Mouse (Mus musculus): ENCODE results near the gene Agrn. TPM values are rescaled to one million over a fixed set of nuclear protein-coding genes. Genes with fewer than 3 reads are reported as not detected.

The Agrn gene
- polyA plus RNA-seq, 1 experiment: 98.6 TPM

GRCm38 (mm10) chr4:156228393-156229024 lies 31.2 kb upstream of the Agrn start:
- Histone ChIP-seq H3K27me3 (replicated peaks; ENCODE audit: control insufficient read depth, insufficient read depth, low read length) (no peaks in the 10 kb centered on the region), H3K4me1 (ENCODE audit: control insufficient read depth, insufficient read depth, low read length) (no peaks in the 10 kb centered on the region), H3K36me3 (ENCODE audit: control insufficient read depth, insufficient read depth, low read length) (no peaks in the 10 kb centered on the region), H3K27ac (ENCODE audit: insufficient read depth, low read depth, low read length) (no peak overlapping the region), H3K4me3 (ENCODE audit: insufficient read depth, low read depth, low read length) (no peak overlapping the region; the same call in 1 of the 2 replicates)
- WGBS: 34% methylated on average over 12 of the region's 12 CpGs
- TF ChIP-seq CTCF (conservative IDR thresholded peaks at IDR 0.05; ENCODE audit: insufficient read depth, insufficient read length, low read depth, low read length) (no peak), POLR2A (IDR thresholded peaks at IDR 0.05; ENCODE audit: low read depth, low read length) (no peak)
- peak; percentile 14 for DNase-seq

GRCm38 (mm10) chr4:156227752-156228392 lies 30.6 kb upstream of the Agrn start:
- TF ChIP-seq CTCF (conservative IDR thresholded peaks at IDR 0.05; ENCODE audit: insufficient read depth, insufficient read length, low read depth, low read length) (no peak), POLR2A (IDR thresholded peaks at IDR 0.05; ENCODE audit: low read depth, low read length) (no peak)
- no peaks in the 10 kb centered on the region for H3K27me3 ChIP-seq (replicated peaks; ENCODE audit: control insufficient read depth, insufficient read depth, low read length)
- no peaks in the 10 kb centered on the region for H3K36me3 ChIP-seq (ENCODE audit: control insufficient read depth, insufficient read depth, low read length)
- no peaks in the 10 kb centered on the region for H3K4me1 ChIP-seq (ENCODE audit: control insufficient read depth, insufficient read depth, low read length)
- H3K4me3 ChIP-seq (ENCODE audit: insufficient read depth, low read depth, low read length): peak overlapping the region; percentile 15; the same call in 1 of the 2 replicates
- peak; percentile 35 for DNase-seq
- no peak overlapping the region for H3K27ac ChIP-seq (ENCODE audit: insufficient read depth, low read depth, low read length)
- 47% methylated on average over 18 of the region's 18 CpGs for WGBS

GRCm38 (mm10) chr4:156224276-156224675 lies 27.0 kb upstream of the Agrn start:
- WGBS: 78% methylated on average over 2 of the region's 2 CpGs
- H3K4me3 ChIP-seq (ENCODE audit: insufficient read depth, low read depth, low read length): no peak overlapping the region
- no peak overlapping the region for H3K27ac ChIP-seq (ENCODE audit: insufficient read depth, low read depth, low read length)
- TF ChIP-seq CTCF (conservative IDR thresholded peaks at IDR 0.05; ENCODE audit: insufficient read depth, insufficient read length, low read depth, low read length): no peak
- H3K36me3 ChIP-seq (ENCODE audit: control insufficient read depth, insufficient read depth, low read length): no peaks in the 10 kb centered on the region
- no peak for DNase-seq
- no peaks in the 10 kb centered on the region for H3K27me3 ChIP-seq (replicated peaks; ENCODE audit: control insufficient read depth, insufficient read depth, low read length)
- H3K4me1 ChIP-seq (ENCODE audit: control insufficient read depth, insufficient read depth, low read length): no peaks in the 10 kb centered on the region

- no peak for TF ChIP-seq POLR2A (IDR thresholded peaks at IDR 0.05; ENCODE audit: low read depth, low read length)
- no peak for TF ChIP-seq CTCF (conservative IDR thresholded peaks at IDR 0.05; ENCODE audit: insufficient read depth, insufficient read length, low read depth, low read length)
Measured at GRCm38 (mm10) chr4:156219936-156220335, 22.6 kb upstream of the Agrn start.

GRCm38 (mm10) chr4:156217838-156218237 lies 20.6 kb upstream of the Agrn start:
- H3K4me3 ChIP-seq (ENCODE audit: insufficient read depth, low read depth, low read length): no peak overlapping the region
- TF ChIP-seq POLR2A (IDR thresholded peaks at IDR 0.05; ENCODE audit: low read depth, low read length) (no peak), CTCF (conservative IDR thresholded peaks at IDR 0.05; ENCODE audit: insufficient read depth, insufficient read length, low read depth, low read length) (no peak)
- no peaks in the 10 kb centered on the region for H3K27me3 ChIP-seq (replicated peaks; ENCODE audit: control insufficient read depth, insufficient read depth, low read length)
- H3K4me1 ChIP-seq (ENCODE audit: control insufficient read depth, insufficient read depth, low read length): no peaks in the 10 kb centered on the region
- WGBS: 88% methylated on average over 16 of the region's 16 CpGs
- no peak for DNase-seq
- no peak overlapping the region for H3K27ac ChIP-seq (ENCODE audit: insufficient read depth, low read depth, low read length)
- H3K36me3 ChIP-seq (ENCODE audit: control insufficient read depth, insufficient read depth, low read length): no peaks in the 10 kb centered on the region

More at GRCm38 (mm10) chr4:156219936-156220335, 22.6 kb upstream of the Agrn start:
- no peak overlapping the region for H3K4me3 ChIP-seq (ENCODE audit: insufficient read depth, low read depth, low read length)
- H3K27me3 ChIP-seq (replicated peaks; ENCODE audit: control insufficient read depth, insufficient read depth, low read length): no peaks in the 10 kb centered on the region
- H3K27ac ChIP-seq (ENCODE audit: insufficient read depth, low read depth, low read length): no peak overlapping the region
- DNase-seq: no peak
- no peaks in the 10 kb centered on the region for H3K4me1 ChIP-seq (ENCODE audit: control insufficient read depth, insufficient read depth, low read length)
- H3K36me3 ChIP-seq (ENCODE audit: control insufficient read depth, insufficient read depth, low read length): no peaks in the 10 kb centered on the region
- 88% methylated on average over 11 of the region's 11 CpGs for WGBS

- H3K36me3 ChIP-seq (ENCODE audit: control insufficient read depth, insufficient read depth, low read length): no peaks in the 10 kb centered on the region
- WGBS: 81% methylated on average over 16 of the region's 16 CpGs
- no peak for DNase-seq
Measured at GRCm38 (mm10) chr4:156217022-156217669, 19.9 kb upstream of the Agrn start.

GRCm38 (mm10) chr4:156216196-156216595 lies 18.9 kb upstream of the Agrn start:
- TF ChIP-seq CTCF (conservative IDR thresholded peaks at IDR 0.05; ENCODE audit: insufficient read depth, insufficient read length, low read depth, low read length) (no peak), POLR2A (IDR thresholded peaks at IDR 0.05; ENCODE audit: low read depth, low read length) (no peak)
- no peak overlapping the region; the same call in 1 of the 2 replicates for H3K4me3 ChIP-seq (ENCODE audit: insufficient read depth, low read depth, low read length)
- H3K36me3 ChIP-seq (ENCODE audit: control insufficient read depth, insufficient read depth, low read length): no peaks in the 10 kb centered on the region
- WGBS: 69% methylated on average over 2 of the region's 2 CpGs
- H3K27ac ChIP-seq (ENCODE audit: insufficient read depth, low read depth, low read length): peak overlapping the region; percentile 72
- H3K27me3 ChIP-seq (replicated peaks; ENCODE audit: control insufficient read depth, insufficient read depth, low read length): no peaks in the 10 kb centered on the region
- no peaks in the 10 kb centered on the region for H3K4me1 ChIP-seq (ENCODE audit: control insufficient read depth, insufficient read depth, low read length)
- no peak for DNase-seq

More at GRCm38 (mm10) chr4:156217022-156217669, 19.9 kb upstream of the Agrn start:
- no peak overlapping the region for H3K27ac ChIP-seq (ENCODE audit: insufficient read depth, low read depth, low read length)
- no peaks in the 10 kb centered on the region for H3K27me3 ChIP-seq (replicated peaks; ENCODE audit: control insufficient read depth, insufficient read depth, low read length)
- H3K4me3 ChIP-seq (ENCODE audit: insufficient read depth, low read depth, low read length): no peak overlapping the region
- no peak for TF ChIP-seq CTCF (conservative IDR thresholded peaks at IDR 0.05; ENCODE audit: insufficient read depth, insufficient read length, low read depth, low read length)
- TF ChIP-seq POLR2A (IDR thresholded peaks at IDR 0.05; ENCODE audit: low read depth, low read length): no peak
- no peaks in the 10 kb centered on the region for H3K4me1 ChIP-seq (ENCODE audit: control insufficient read depth, insufficient read depth, low read length)

All from kidney, adult 2 months (tissue).